ENCODE assay signal across 17 mouse cellular contexts in the genomic region with DNA sequence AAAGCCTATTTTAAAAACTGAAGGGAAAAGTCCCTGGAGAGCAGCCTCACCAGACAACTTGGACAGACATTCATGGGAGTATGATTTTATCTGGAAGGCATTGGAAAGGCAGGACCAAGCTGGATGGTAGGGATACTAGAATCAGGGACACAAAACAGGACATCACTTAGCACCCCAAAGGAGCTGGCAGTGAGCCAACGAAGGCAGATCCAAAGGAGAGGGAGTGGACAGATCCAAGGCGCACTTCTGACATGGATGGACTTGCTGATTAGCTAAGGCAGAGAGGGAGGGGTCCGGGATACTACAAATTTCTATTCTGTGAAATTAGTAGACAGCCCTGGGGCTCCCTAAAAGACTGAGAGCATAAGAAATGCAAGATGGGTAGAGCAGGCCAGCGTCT. TPM values are rescaled to one million over a fixed set of nuclear protein-coding genes. Genes with fewer than 3 reads are reported as not detected.
A peak's percentile ranks its signal among the peaks of the same experiment; 100 is the strongest.
DNase-seq lines count a peak whose midpoint lies in the region; ATAC-seq and TF ChIP-seq lines count a peak whose summit lies in the region.
"Had no signal": no experiment of that assay in that cellular context is flagged by ENCODE, and none has a peak within 500 bp of the region (broad histone marks: within the 10 kb centered on the region; RNA-seq: fewer than 3 reads in every experiment).

No protein-coding gene starts in this region.

- WGBS in lung, embryonic 14.5 days = 70% methylated on average over 4 of the region's 4 CpGs
- 81% methylated on average over 4 of the region's 4 CpGs for WGBS in lung, adult 2 months

- H3K27ac ChIP-seq in lung, embryonic 14.5 days (ENCODE audit: low read depth) = no peak overlapping the region
- H3K27ac ChIP-seq: embryonic facial prominence, embryonic 13.5 days; embryonic facial prominence, embryonic 15.5 days; forebrain, embryonic 10.5 days; forebrain, embryonic 12.5 days had no signal

- no peaks in the 10 kb centered on the region for H3K27me3 ChIP-seq in lung, embryonic 14.5 days (ENCODE audit: insufficient read depth, low read length)
- H3K27me3 ChIP-seq: embryonic facial prominence, embryonic 13.5 days; embryonic facial prominence, embryonic 15.5 days; forebrain, embryonic 12.5 days had no signal

- H3K4me2 ChIP-seq in lung, embryonic 14.5 days = no peak overlapping the region
- H3K4me2 ChIP-seq: embryonic facial prominence, embryonic 13.5 days; embryonic facial prominence, embryonic 15.5 days; forebrain, embryonic 12.5 days had no signal

- peak; percentile 34 for DNase-seq in cerebellum, adult 9-11 months
- no peak for DNase-seq in cerebellum, adult 11 months
- DNase-seq in lung, embryonic 14.5 days = peak; percentile 27
- no peak for DNase-seq in lung, adult 2 months
- peak; percentile 58 for DNase-seq in testis, postnatal 10 days (ENCODE audit: low spot score)
- DNase-seq in testis, postnatal 14 days (ENCODE audit: low spot score) = no peak
- DNase-seq: adrenal gland, adult 2 months; adrenal gland, postnatal 10 days; cerebellum, adult 9-10 months; embryo, embryonic 11 days had no signal

- no peak for TF ChIP-seq POLR2A in lung, adult 2 months (IDR thresholded peaks at IDR 0.05; ENCODE audit: borderline replicate concordance, extremely low read depth, low read depth, low read length)

- H3K4me1 ChIP-seq in lung, embryonic 14.5 days (ENCODE audit: insufficient read depth) = no peaks in the 10 kb centered on the region
- H3K4me1 ChIP-seq in lung, adult 2 months (ENCODE audit: control insufficient read depth, insufficient read depth, low read length) = no peaks in the 10 kb centered on the region
- H3K4me1 ChIP-seq: forebrain, embryonic 10.5 days had no signal

- H3K9me3 ChIP-seq in lung, embryonic 14.5 days (ENCODE audit: low read depth, low read length) = no peaks in the 10 kb centered on the region
- H3K9me3 ChIP-seq: embryonic facial prominence, embryonic 13.5 days; embryonic facial prominence, embryonic 15.5 days; forebrain, embryonic 10.5 days; forebrain, embryonic 12.5 days had no signal

- no peak for ATAC-seq in lung, embryonic 14.5 days (ENCODE audit: insufficient read depth)
- ATAC-seq: forebrain, embryonic 14.5 days; forebrain, embryonic 16.5 days had no signal

- no peak overlapping the region for H3K9ac ChIP-seq in lung, embryonic 14.5 days
- H3K9ac ChIP-seq: embryonic facial prominence, embryonic 13.5 days; embryonic facial prominence, embryonic 15.5 days; forebrain, embryonic 12.5 days had no signal

- H3K36me3 ChIP-seq in lung, embryonic 14.5 days (ENCODE audit: insufficient read depth) = peaks cover 77% of the 10 kb centered on the region

- no peak overlapping the region for H3K4me3 ChIP-seq in lung, embryonic 14.5 days (ENCODE audit: low read depth, low read length)
- no peak overlapping the region for H3K4me3 ChIP-seq in lung, adult 2 months (replicated peaks; ENCODE audit: extremely low read depth, low read depth, low read length)
- H3K4me3 ChIP-seq: embryonic facial prominence, embryonic 13.5 days; embryonic facial prominence, embryonic 15.5 days; erythroblast, embryonic 14.5 days; forebrain, embryonic 10.5 days; forebrain, embryonic 12.5 days had no signal

- no peak for TF ChIP-seq CTCF in lung, embryonic 14.5 days (IDR thresholded peaks at IDR 0.05; ENCODE audit: low read depth)
- no peak for TF ChIP-seq CTCF in lung, adult 2 months (IDR thresholded peaks at IDR 0.05; ENCODE audit: insufficient read depth, low read length)

RNA-seq across cellular contexts. Expression of gene Ext2, which starts 16.8 kb away (rescaled TPM):
- polyA plus RNA-seq in lung, embryonic 14.5 days (2014; fragmentation: Nextera tagmentation; extraction: Ambion mirVana) = 138 and 140 TPM in 2 replicates
- polyA plus RNA-seq in lung, adult 2 months (2012; rRNA removed) = 58.3 and 59.5 TPM in 2 replicates

RNA-seq across cellular contexts. Expression of gene Accs, which starts 44.2 kb away (rescaled TPM):
- 10.0 and 11.3 TPM in 2 replicates for polyA plus RNA-seq in lung, embryonic 14.5 days (2014; fragmentation: Nextera tagmentation; extraction: Ambion mirVana)
- polyA plus RNA-seq in lung, adult 2 months (2012; rRNA removed) = 17.5 and 19.1 TPM in 2 replicates
- polyA plus RNA-seq: erythroblast, embryonic 14.5 days had no signal

Comparison
In these comparisons a context has a peak if more than half of its experiments do, and no peak if none do; other contexts are left out.
1. DNase-seq: peak in cerebellum, adult 9-11 months (single experiment), lung, embryonic 14.5 days (single experiment) and testis, postnatal 10 days (single experiment); none in cerebellum, adult 11 months (single experiment), lung, adult 2 months (single experiment) and testis, postnatal 14 days (single experiment).